Mouse (Mus musculus) kidney, adult 9 months (tissue): ENCODE measurements at regions not wholly inside any gene's neighbourhood (a gene's known extent, or its start where the extent isn't known, plus 50 kb on each side); places are given as distances from the start of the nearest gene placed in this dataset.

Experiments used
- DNase-seq: peaks from one replicate; pipeline ENCODE4 v3.0.0; 2022

- no peak for DNase-seq
Measured at GRCm38 (mm10) chr13:44252496-44252895, 467.9 kb downstream of the Cd83 start.

- no peak for DNase-seq
Measured at GRCm38 (mm10) chr13:44258422-44258821, 470.9 kb upstream of the Jarid2 start.

GRCm38 (mm10) chr13:44260039-44260438 is 469.2 kb upstream of the Jarid2 start:
- DNase-seq: peak; percentile 28

- peak; percentile 42 for DNase-seq
Measured at GRCm38 (mm10) chr13:44260637-44261333, 468.5 kb upstream of the Jarid2 start.

- no peak for DNase-seq
Measured at GRCm38 (mm10) chr13:44272746-44273524, 456.3 kb upstream of the Jarid2 start.

- DNase-seq: no peak
Measured at GRCm38 (mm10) chr13:44277952-44278351, 451.3 kb upstream of the Jarid2 start.

GRCm38 (mm10) chr13:44279036-44279435 is 450.2 kb upstream of the Jarid2 start:
- DNase-seq: no peak

GRCm38 (mm10) chr13:44280296-44280695 is 449.0 kb upstream of the Jarid2 start:
- DNase-seq: no peak

- DNase-seq: no peak
Measured at GRCm38 (mm10) chr13:44281796-44282195, 447.5 kb upstream of the Jarid2 start.

GRCm38 (mm10) chr13:44282306-44282705 is 447.0 kb upstream of the Jarid2 start:
- DNase-seq: no peak

- no peak for DNase-seq
Measured at GRCm38 (mm10) chr13:44282731-44283571, 446.3 kb upstream of the Jarid2 start.

- DNase-seq: no peak
Measured at GRCm38 (mm10) chr13:44285881-44286280, 443.4 kb upstream of the Jarid2 start.

GRCm38 (mm10) chr13:44290199-44290598 is 439.1 kb upstream of the Jarid2 start:
- no peak for DNase-seq

- DNase-seq: peak; percentile 34
Measured at GRCm38 (mm10) chr13:44292476-44293056, 436.7 kb upstream of the Jarid2 start.

- peak; percentile 74 for DNase-seq
Measured at GRCm38 (mm10) chr13:44293736-44294416, 435.4 kb upstream of the Jarid2 start.

- DNase-seq: no peak
Measured at GRCm38 (mm10) chr13:44295621-44296020, 433.7 kb upstream of the Jarid2 start.

- no peak for DNase-seq
Measured at GRCm38 (mm10) chr13:44300611-44301010, 428.7 kb upstream of the Jarid2 start.

GRCm38 (mm10) chr13:44301215-44301614 is 428.1 kb upstream of the Jarid2 start:
- no peak for DNase-seq

- peak; percentile 72 for DNase-seq
Measured at GRCm38 (mm10) chr13:44301936-44302335, 427.3 kb upstream of the Jarid2 start.

- DNase-seq: no peak
Measured at GRCm38 (mm10) chr13:44305134-44305991, 423.9 kb upstream of the Jarid2 start.
